Mouse (Mus musculus): Measurements from ENCODE around the gene Higd1a. TPM values are rescaled to one million over a fixed set of nuclear protein-coding genes. Genes with fewer than 3 reads are reported as not detected.

Higd1a gene
- polyA plus RNA-seq, 2 experiments, result 20.8 to 119 TPM

DNA sequence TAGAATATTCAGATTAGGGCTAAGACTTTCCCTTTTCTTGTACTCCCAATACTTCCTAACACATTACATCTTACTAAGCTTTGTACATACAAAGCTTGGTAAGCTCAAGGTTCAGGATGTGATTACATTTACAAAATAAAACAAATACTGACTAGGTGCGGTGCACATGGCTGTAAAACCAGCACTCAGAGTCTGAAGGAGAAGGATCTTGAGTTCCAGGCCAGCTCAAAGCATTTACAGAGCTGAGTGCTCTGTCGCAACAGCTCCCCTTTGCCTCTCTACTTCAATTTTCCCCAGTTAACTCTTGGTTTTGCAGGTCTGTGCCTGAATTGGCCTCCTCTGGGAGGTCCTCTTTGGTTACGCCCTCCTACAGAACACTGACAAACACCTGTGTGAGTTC is 3.9 kb downstream of the Higd1a start:
- no peak for ATAC-seq (ENCODE audit: insufficient read depth)

GRCm38 (mm10) chr9:121847842-121848241 is 10.3 kb downstream of the Higd1a start:
- 0 out of 2 replicates have a peak, but pooled peaks have one; percentile 49 for ATAC-seq (ENCODE audit: insufficient read depth)
- H3K4me2 ChIP-seq (ENCODE audit: low read depth), result no peak overlapping the region
- H3K36me3 ChIP-seq (replicated peaks; ENCODE audit: control insufficient read depth, insufficient read depth, low read depth), result peaks cover 18% of the 10 kb centered on the region
- 56% methylated on average over 5 of the region's 5 CpGs for WGBS (ENCODE audit: insufficient replicate concordance)
- no peak overlapping the region for H3K4me3 ChIP-seq (ENCODE audit: insufficient read depth in 1 of 2, low read depth in 2 of 2, low read length in 2 of 2)
- DNase-seq (ENCODE audit: low read depth in 3 of 3, low spot score in 3 of 3), result no peak
- TF ChIP-seq EP300 (IDR thresholded peaks at IDR 0.05; ENCODE audit: low read depth) (no peak), CTCF (IDR thresholded peaks at IDR 0.05; ENCODE audit: low read depth) (no peak)
- no peak overlapping the region for H3K27ac ChIP-seq
- no peaks in the 10 kb centered on the region for H3K9me3 ChIP-seq (ENCODE audit: control insufficient read depth, low read length)
- H3K27me3 ChIP-seq (ENCODE audit: control insufficient read depth, insufficient read depth, low read length), result no peaks in the 10 kb centered on the region
- 0 out of 4 replicates have a peak, but pooled peaks cover 0 to 3% of the 10 kb centered on the region in 2 experiments for H3K4me1 ChIP-seq (replicated peaks; ENCODE audit: control insufficient read depth in 2 of 2, insufficient read depth in 2 of 2, low read length in 1 of 2)
- no peak overlapping the region for H3K9ac ChIP-seq (replicated peaks)

More for the DNA sequence above, 3.9 kb downstream of the Higd1a start:
- H3K9ac ChIP-seq (replicated peaks), result no peak overlapping the region
- DNase-seq (ENCODE audit: low read depth in 3 of 3, low spot score in 3 of 3), result no peak
- no peak overlapping the region for H3K4me2 ChIP-seq (ENCODE audit: low read depth)
- no peaks in the 10 kb centered on the region for H3K27me3 ChIP-seq (ENCODE audit: control insufficient read depth, insufficient read depth, low read length)
- H3K27ac ChIP-seq, result no peak overlapping the region
- peaks cover 10% of the 10 kb centered on the region for H3K36me3 ChIP-seq (replicated peaks; ENCODE audit: control insufficient read depth, insufficient read depth, low read depth)
- no peaks in the 10 kb centered on the region for H3K9me3 ChIP-seq (ENCODE audit: control insufficient read depth, low read length)
- peaks cover 17 to 23% of the 10 kb centered on the region in 2 experiments for H3K4me1 ChIP-seq (replicated peaks; ENCODE audit: control insufficient read depth in 2 of 2, insufficient read depth in 2 of 2, low read length in 1 of 2)
- WGBS (ENCODE audit: insufficient replicate concordance), result 82% methylated on average over 3 of the region's 3 CpGs
- H3K4me3 ChIP-seq (ENCODE audit: insufficient read depth in 1 of 2, low read depth in 2 of 2, low read length in 2 of 2), result no peak overlapping the region
- TF ChIP-seq EP300 (IDR thresholded peaks at IDR 0.05; ENCODE audit: low read depth) (no peak), CTCF (IDR thresholded peaks at IDR 0.05; ENCODE audit: low read depth) (no peak)

- no peak overlapping the region for H3K4me3 ChIP-seq (ENCODE audit: insufficient read depth in 1 of 2, low read depth in 2 of 2, low read length in 2 of 2)
- no peak overlapping the region for H3K4me2 ChIP-seq (ENCODE audit: low read depth)
- DNase-seq (ENCODE audit: low read depth in 3 of 3, low spot score in 3 of 3) (no peak), ATAC-seq (ENCODE audit: insufficient read depth) (no peak)
- H3K4me1 ChIP-seq (replicated peaks; ENCODE audit: control insufficient read depth in 2 of 2, insufficient read depth in 2 of 2, low read length in 1 of 2), result 0 out of 4 replicates have a peak, but pooled peaks cover 0 to 3% of the 10 kb centered on the region in 2 experiments
- no peak overlapping the region for H3K27ac ChIP-seq
- no peaks in the 10 kb centered on the region for H3K27me3 ChIP-seq (ENCODE audit: control insufficient read depth, insufficient read depth, low read length)
- H3K9ac ChIP-seq (replicated peaks), result no peak overlapping the region
- 85% methylated on average over 4 of the region's 4 CpGs for WGBS (ENCODE audit: insufficient replicate concordance)
- no peaks in the 10 kb centered on the region for H3K9me3 ChIP-seq (ENCODE audit: control insufficient read depth, low read length)
- peaks cover 18% of the 10 kb centered on the region for H3K36me3 ChIP-seq (replicated peaks; ENCODE audit: control insufficient read depth, insufficient read depth, low read depth)
- TF ChIP-seq CTCF (IDR thresholded peaks at IDR 0.05; ENCODE audit: low read depth) (no peak), EP300 (IDR thresholded peaks at IDR 0.05; ENCODE audit: low read depth) (no peak)
Measured at GRCm38 (mm10) chr9:121847138-121847537, 11.0 kb downstream of the Higd1a start.

GRCm38 (mm10) chr9:121846526-121847118 is 11.5 kb downstream of the Higd1a start:
- Histone ChIP-seq H3K27ac (no peak overlapping the region), H3K27me3 (ENCODE audit: control insufficient read depth, insufficient read depth, low read length) (no peaks in the 10 kb centered on the region), H3K4me2 (ENCODE audit: low read depth) (no peak overlapping the region), H3K9ac (replicated peaks) (no peak overlapping the region), H3K4me1 (replicated peaks; ENCODE audit: control insufficient read depth in 2 of 2, insufficient read depth in 2 of 2, low read length in 1 of 2) (0 out of 4 replicates have a peak, but pooled peaks cover 0 to 3% of the 10 kb centered on the region in 2 experiments), H3K9me3 (ENCODE audit: control insufficient read depth, low read length) (no peaks in the 10 kb centered on the region), H3K36me3 (replicated peaks; ENCODE audit: control insufficient read depth, insufficient read depth, low read depth) (peaks cover 15% of the 10 kb centered on the region), H3K4me3 (ENCODE audit: insufficient read depth in 1 of 2, low read depth in 2 of 2, low read length in 2 of 2) (no peak overlapping the region)
- peak; percentile 71 for TF ChIP-seq CTCF (IDR thresholded peaks at IDR 0.05; ENCODE audit: low read depth)
- no peak for TF ChIP-seq EP300 (IDR thresholded peaks at IDR 0.05; ENCODE audit: low read depth)
- WGBS (ENCODE audit: insufficient replicate concordance), result 32% methylated on average over 10 of the region's 10 CpGs
- DNase-seq (ENCODE audit: low read depth in 3 of 3, low spot score in 3 of 3), result no peak
- no peak for ATAC-seq (ENCODE audit: insufficient read depth)

- H3K27me3 ChIP-seq (ENCODE audit: control insufficient read depth, insufficient read depth, low read length), result peaks cover 8% of the 10 kb centered on the region; the same call in 1 of the 2 replicates
- no peak overlapping the region for H3K4me2 ChIP-seq (ENCODE audit: low read depth)
- no peaks in the 10 kb centered on the region for H3K36me3 ChIP-seq (replicated peaks; ENCODE audit: control insufficient read depth, insufficient read depth, low read depth)
- no peaks in the 10 kb centered on the region for H3K9me3 ChIP-seq (ENCODE audit: control insufficient read depth, low read length)
- 72% methylated on average over 2 of the region's 2 CpGs for WGBS (ENCODE audit: insufficient replicate concordance)
- no peak overlapping the region for H3K27ac ChIP-seq
- H3K9ac ChIP-seq (replicated peaks), result no peak overlapping the region
- H3K4me1 ChIP-seq (replicated peaks; ENCODE audit: control insufficient read depth in 2 of 2, insufficient read depth in 2 of 2, low read length in 1 of 2), result no peaks in the 10 kb centered on the region
- no peak for ATAC-seq (ENCODE audit: insufficient read depth)
- H3K4me3 ChIP-seq (ENCODE audit: insufficient read depth in 1 of 2, low read depth in 2 of 2, low read length in 2 of 2), result no peak overlapping the region
- DNase-seq (ENCODE audit: low read depth in 3 of 3, low spot score in 3 of 3), result no peak
- TF ChIP-seq EP300 (IDR thresholded peaks at IDR 0.05; ENCODE audit: low read depth) (no peak), CTCF (IDR thresholded peaks at IDR 0.05; ENCODE audit: low read depth) (peak; percentile 45; the same call in 1 of the 2 replicates)
Measured at GRCm38 (mm10) chr9:121842914-121843313, 15.2 kb downstream of the Higd1a start.
